Mouse (Mus musculus) heart, embryonic 13.5 days (tissue): ENCODE measurements at regions not wholly inside any gene's neighbourhood (a gene's known extent, or its start where the extent isn't known, plus 50 kb on each side); places are given as distances from the start of the nearest gene placed in this dataset.

Experiments
- ATAC-seq: fragments of 200-750 bp; cut with Nextera tagmentation; 2 replicates; pipeline ENCODE4 v1.8.0; 2017; ENCODE audit warnings: moderate TSS enrichment; ENCODE audit not compliant: insufficient number of reproducible peaks, low FRiP score, low TSS enrichment; ENCODE audit errors: extremely low read depth
- H3K27ac ChIP-seq: fragments of 300-500 bp; sonication (generic); replicated peaks from 2 replicates; pipeline ENCODE4 v1.5.1; 2015; ENCODE audit warnings: moderate library complexity, mild to moderate bottlenecking, inconsistent platforms
- H3K27me3 ChIP-seq: fragments of 300-500 bp; sonication (generic); replicated peaks from 2 replicates; pipeline ENCODE4 v1.6.1; 2015; ENCODE audit warnings: mild to moderate bottlenecking, inconsistent platforms
- H3K36me3 ChIP-seq: fragments of 300-500 bp; sonication (generic); 2 replicates; pipeline ENCODE4 v1.6.1; 2015; ENCODE audit warnings: mild to moderate bottlenecking, inconsistent platforms
- H3K4me1 ChIP-seq: fragments of 300-500 bp; sonication (generic); 2 replicates; pipeline ENCODE4 v1.6.1; 2015; ENCODE audit warnings: inconsistent platforms
- H3K4me2 ChIP-seq: fragments of 300-500 bp; sonication (generic); 2 replicates; pipeline ENCODE4 v1.6.1; 2015; ENCODE audit warnings: inconsistent platforms, mild to moderate bottlenecking, moderate library complexity
- H3K4me3 ChIP-seq: fragments of 300-500 bp; sonication (generic); 2 replicates; pipeline ENCODE4 v1.5.1; 2015; ENCODE audit warnings: moderate library complexity, mild to moderate bottlenecking, inconsistent platforms
- H3K9ac ChIP-seq: fragments of 300-500 bp; sonication (generic); 2 replicates; pipeline ENCODE4 v1.6.1; 2015; ENCODE audit warnings: inconsistent platforms, mild to moderate bottlenecking, moderate library complexity
- H3K9me3 ChIP-seq: fragments of 300-500 bp; sonication (generic); 2 replicates; pipeline ENCODE4 v1.6.1; 2016; ENCODE audit warnings: inconsistent platforms
- WGBS: fragments of 180-500 bp; shearing (Covaris S2); methylation state at CpG from one replicate; pipeline ENCODE4 v1.1.7; 2015; ENCODE audit warnings: mixed read lengths; 5-methylcytosine and 5-hydroxymethylcytosine counted together

DNA sequence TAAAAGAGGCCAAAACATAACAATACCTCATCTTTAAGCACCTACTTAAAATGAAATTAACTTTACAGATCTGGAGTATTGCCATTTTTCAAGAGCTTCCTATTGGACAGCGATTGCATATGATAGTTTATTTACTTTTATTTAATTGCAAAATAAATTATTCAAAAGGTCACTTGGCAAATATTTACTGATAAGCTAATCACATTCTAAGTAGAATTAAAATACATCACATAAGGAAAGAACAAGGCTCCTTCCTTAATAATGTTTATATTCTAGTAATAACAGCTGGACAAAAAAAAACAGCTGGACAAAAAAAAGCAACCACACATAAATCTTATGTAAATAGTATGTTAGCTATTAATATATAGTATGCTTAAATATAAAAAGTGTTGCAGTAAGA, 668.1 kb downstream of the 1700064H15Rik start:
- Histone ChIP-seq H3K4me2 (no peak overlapping the region), H3K9ac (no peak overlapping the region), H3K4me3 (no peak overlapping the region), H3K27ac (no peak overlapping the region), H3K9me3 (no peaks in the 10 kb centered on the region), H3K4me1 (no peaks in the 10 kb centered on the region), H3K27me3 (no peaks in the 10 kb centered on the region), H3K36me3 (no peaks in the 10 kb centered on the region)
- 65% methylated on average over 1 of the region's 1 CpGs for WGBS
- ATAC-seq: no peak

DNA sequence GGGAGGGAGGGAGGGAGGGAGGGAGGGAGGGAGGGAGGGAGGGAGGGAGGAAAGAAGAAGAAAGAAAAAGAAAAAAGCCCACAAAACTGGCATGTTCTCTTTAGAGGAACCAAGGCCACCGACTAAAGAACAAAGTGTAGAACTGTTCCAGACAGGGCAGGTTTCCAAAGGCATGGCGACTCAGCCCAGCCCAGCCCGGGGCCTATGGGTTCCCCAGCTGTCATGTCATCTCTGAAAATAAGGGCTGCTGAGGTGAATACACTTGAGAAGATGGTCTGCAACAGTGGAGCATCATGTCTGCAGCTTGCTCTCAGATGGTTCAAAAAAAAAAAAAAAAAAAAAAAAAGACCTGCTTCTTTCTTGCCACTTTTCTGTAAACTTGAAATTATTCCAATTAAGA, 639.8 kb downstream of the 1700064H15Rik start:
- Histone ChIP-seq H3K27me3 (no peaks in the 10 kb centered on the region), H3K36me3 (no peaks in the 10 kb centered on the region), H3K27ac (no peak overlapping the region), H3K9ac (no peak overlapping the region), H3K9me3 (no peaks in the 10 kb centered on the region), H3K4me3 (no peak overlapping the region), H3K4me1 (no peaks in the 10 kb centered on the region), H3K4me2 (no peak overlapping the region)
- 85% methylated on average over 3 of the region's 3 CpGs for WGBS
- no peak for ATAC-seq

- WGBS: 48% methylated on average over 13 of the region's 13 CpGs
- no peaks in the 10 kb centered on the region for H3K27me3 ChIP-seq
- no peak; the same call in 1 of the 2 replicates for ATAC-seq
- no peak overlapping the region for H3K27ac ChIP-seq
- H3K4me2 ChIP-seq: peak overlapping the region; percentile 34; the same call in 1 of the 2 replicates
- H3K9me3 ChIP-seq: no peaks in the 10 kb centered on the region
- no peak overlapping the region for H3K9ac ChIP-seq
- H3K36me3 ChIP-seq: no peaks in the 10 kb centered on the region
- no peaks in the 10 kb centered on the region for H3K4me1 ChIP-seq
- H3K4me3 ChIP-seq: no peak overlapping the region
Observed at GRCm38 (mm10) chr3:18989577-18990240, 638.8 kb downstream of the 1700064H15Rik start.

DNA sequence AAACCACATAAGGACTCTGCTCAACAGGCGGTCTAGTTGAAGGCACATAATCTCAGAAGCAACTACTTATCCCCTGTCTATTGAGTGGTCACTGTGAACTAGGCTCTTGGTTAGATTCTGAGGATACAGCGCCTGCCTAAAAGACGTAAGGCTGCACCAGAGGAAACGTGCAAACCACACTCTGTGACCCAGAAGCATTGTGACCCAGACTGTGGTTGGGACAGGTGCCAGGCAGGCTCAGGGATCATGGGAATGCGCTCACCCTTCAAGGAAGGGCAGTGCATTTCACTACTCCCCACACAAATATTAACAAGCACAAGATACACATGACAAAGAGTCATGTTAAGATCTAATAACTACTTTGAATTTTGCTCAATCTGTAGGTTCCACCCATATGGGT, 628.3 kb downstream of the 1700064H15Rik start:
- no peak for ATAC-seq
- Histone ChIP-seq H3K4me2 (no peak overlapping the region), H3K4me3 (no peak overlapping the region), H3K27me3 (no peaks in the 10 kb centered on the region), H3K36me3 (no peaks in the 10 kb centered on the region), H3K9me3 (no peaks in the 10 kb centered on the region), H3K27ac (no peak overlapping the region), H3K4me1 (no peaks in the 10 kb centered on the region), H3K9ac (no peak overlapping the region)
- WGBS: 73% methylated on average over 5 of the region's 5 CpGs

DNA sequence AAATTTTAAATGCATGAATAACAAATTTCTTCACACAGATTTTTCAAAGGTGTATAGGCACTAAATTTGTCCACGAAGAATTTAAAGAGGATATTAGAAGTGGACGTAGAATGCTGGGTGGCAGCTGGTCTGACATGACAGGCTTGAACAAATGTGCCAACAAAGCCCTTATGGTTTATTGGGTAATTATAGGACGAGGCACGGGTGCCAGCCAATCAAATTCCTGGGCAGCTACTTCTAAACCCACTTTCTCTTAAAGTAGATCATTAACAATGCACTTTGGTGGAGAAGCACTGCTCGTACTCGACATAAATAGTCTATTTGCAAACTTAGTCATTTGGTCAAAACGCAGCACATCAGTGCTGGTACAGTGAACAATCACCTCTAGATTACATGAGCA, 626.4 kb downstream of the 1700064H15Rik start:
- H3K4me1 ChIP-seq: no peaks in the 10 kb centered on the region
- no peaks in the 10 kb centered on the region for H3K9me3 ChIP-seq
- no peaks in the 10 kb centered on the region for H3K27me3 ChIP-seq
- H3K4me2 ChIP-seq: no peak overlapping the region
- H3K36me3 ChIP-seq: no peaks in the 10 kb centered on the region
- H3K4me3 ChIP-seq: no peak overlapping the region
- ATAC-seq: no peak
- H3K27ac ChIP-seq: no peak overlapping the region
- no peak overlapping the region for H3K9ac ChIP-seq
- WGBS: 68% methylated on average over 7 of the region's 7 CpGs

DNA sequence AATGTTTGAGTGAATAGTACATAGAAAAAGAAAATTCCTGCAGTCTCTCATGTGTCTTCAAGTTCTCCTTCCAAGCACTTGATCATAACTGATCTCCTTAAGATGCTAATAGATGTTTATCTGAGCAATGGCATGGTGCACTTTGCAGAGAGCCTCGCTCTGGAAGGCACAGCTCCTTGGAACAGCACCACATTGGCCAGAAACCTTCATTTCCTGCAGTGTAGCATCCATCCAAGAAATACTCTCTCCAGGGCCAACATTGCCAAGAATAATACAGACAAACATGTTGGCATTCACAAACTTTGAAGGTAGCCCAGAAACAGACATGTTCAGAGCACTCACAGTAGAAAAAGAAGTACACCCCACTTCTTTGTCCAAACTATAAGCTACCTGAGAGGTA, 623.7 kb downstream of the 1700064H15Rik start:
- Histone ChIP-seq H3K27me3 (no peaks in the 10 kb centered on the region), H3K4me3 (no peak overlapping the region), H3K9me3 (no peaks in the 10 kb centered on the region), H3K9ac (no peak overlapping the region), H3K4me2 (no peak overlapping the region), H3K36me3 (no peaks in the 10 kb centered on the region), H3K4me1 (no peaks in the 10 kb centered on the region), H3K27ac (no peak overlapping the region)
- no peak for ATAC-seq
- 38% methylated on average over 1 of the region's 1 CpGs for WGBS

DNA sequence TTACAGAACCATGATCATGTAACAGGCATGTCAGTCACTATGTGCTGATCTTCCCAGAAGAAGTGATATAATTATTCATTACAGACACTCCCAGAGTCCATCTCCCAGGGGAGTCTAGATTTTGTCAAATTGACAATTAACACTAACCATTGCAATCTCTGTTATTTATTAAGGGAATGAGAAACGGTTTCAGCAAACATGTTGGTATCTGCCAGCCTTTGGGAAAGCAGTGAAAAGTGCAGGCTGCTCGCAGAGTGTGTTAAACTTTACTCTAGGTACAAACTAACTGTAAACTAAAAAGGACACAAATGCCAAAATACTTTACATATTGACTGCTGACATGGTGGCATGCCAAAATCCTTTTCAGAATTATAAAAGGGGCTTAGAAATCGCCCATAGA, 583.9 kb downstream of the 1700064H15Rik start:
- Histone ChIP-seq H3K4me2 (no peak overlapping the region), H3K36me3 (no peaks in the 10 kb centered on the region), H3K27ac (no peak overlapping the region), H3K9me3 (no peaks in the 10 kb centered on the region), H3K4me3 (no peak overlapping the region), H3K27me3 (no peaks in the 10 kb centered on the region), H3K4me1 (no peaks in the 10 kb centered on the region), H3K9ac (no peak overlapping the region)
- 50% methylated on average over 3 of the region's 3 CpGs for WGBS
- ATAC-seq: no peak

DNA sequence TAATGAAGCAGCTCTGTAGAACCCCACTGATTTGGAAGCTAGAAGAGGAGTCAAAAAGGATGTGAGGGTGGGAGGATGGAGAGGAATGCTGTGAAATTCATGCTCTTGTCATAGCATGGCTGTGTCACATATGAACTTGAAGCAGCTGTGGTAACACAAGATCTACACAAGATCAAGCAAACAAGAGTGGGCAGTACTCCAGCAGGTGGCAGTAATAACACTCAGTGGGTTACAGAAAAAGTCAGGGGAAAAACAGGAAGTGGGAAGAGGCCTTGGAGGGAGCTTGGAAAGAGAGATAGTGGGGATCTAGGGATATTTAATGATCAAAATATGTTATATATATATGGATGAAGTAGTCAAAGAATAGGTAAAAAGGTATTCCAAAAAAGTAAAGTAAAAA, 582.5 kb downstream of the 1700064H15Rik start:
- no peaks in the 10 kb centered on the region for H3K27me3 ChIP-seq
- ATAC-seq: no peak
- H3K27ac ChIP-seq: no peak overlapping the region
- no peak overlapping the region for H3K4me3 ChIP-seq
- no peak overlapping the region for H3K4me2 ChIP-seq
- no peaks in the 10 kb centered on the region for H3K9me3 ChIP-seq
- H3K9ac ChIP-seq: no peak overlapping the region
- no peaks in the 10 kb centered on the region for H3K4me1 ChIP-seq
- H3K36me3 ChIP-seq: no peaks in the 10 kb centered on the region

GRCm38 (mm10) chr3:19046610-19047009, 581.9 kb downstream of the 1700064H15Rik start:
- no peak for ATAC-seq
- H3K4me2 ChIP-seq: no peak overlapping the region
- no peaks in the 10 kb centered on the region for H3K36me3 ChIP-seq
- no peaks in the 10 kb centered on the region for H3K9me3 ChIP-seq
- WGBS: 68% methylated on average over 1 of the region's 1 CpGs
- H3K27me3 ChIP-seq: no peaks in the 10 kb centered on the region
- H3K4me3 ChIP-seq: no peak overlapping the region
- H3K9ac ChIP-seq: no peak overlapping the region
- no peaks in the 10 kb centered on the region for H3K4me1 ChIP-seq
- H3K27ac ChIP-seq: no peak overlapping the region

GRCm38 (mm10) chr3:19055961-19056360, 572.5 kb downstream of the 1700064H15Rik start:
- Histone ChIP-seq H3K9ac (no peak overlapping the region), H3K4me1 (peaks cover 9% of the 10 kb centered on the region), H3K9me3 (no peaks in the 10 kb centered on the region), H3K36me3 (no peaks in the 10 kb centered on the region), H3K27me3 (no peaks in the 10 kb centered on the region), H3K27ac (no peak overlapping the region), H3K4me2 (no peak overlapping the region), H3K4me3 (no peak overlapping the region)
- ATAC-seq: no peak
- WGBS: 61% methylated on average over 3 of the region's 3 CpGs

- whole genome bisulfite sequencing: 34% methylated on average over 9 of the region's 9 CpGs
- Histone ChIP-seq H3K27ac (no peak overlapping the region), H3K4me2 (peak overlapping the region; percentile 37; the same call in 1 of the 2 replicates), H3K9ac (no peak overlapping the region), H3K4me1 (peaks cover 9% of the 10 kb centered on the region), H3K27me3 (no peaks in the 10 kb centered on the region), H3K4me3 (no peak overlapping the region), H3K36me3 (no peaks in the 10 kb centered on the region), H3K9me3 (no peaks in the 10 kb centered on the region)
- no peak for ATAC-seq
Observed at GRCm38 (mm10) chr3:19056623-19057022, 571.9 kb downstream of the 1700064H15Rik start.
